Mouse (Mus musculus) cerebellum, adult 2 months (tissue): Measurements from ENCODE around the gene Trim2.

Source experiments
- CTCF ChIP-seq: fragments of 200-500 bp; IDR thresholded peaks from 2 replicates; pipeline ENCODE4 v1.5.1; 2011; ENCODE audit warnings: low read depth, mild to moderate bottlenecking, control low read depth, low read length, moderate library complexity, borderline replicate concordance; ENCODE audit not compliant: insufficient read depth
- POLR2A ChIP-seq: fragments of 200-500 bp; IDR thresholded peaks from 2 replicates; pipeline ENCODE4 v1.6.1; 2011; ENCODE audit warnings: low read length, control low read depth, borderline replicate concordance; ENCODE audit not compliant: insufficient read depth

DNA sequence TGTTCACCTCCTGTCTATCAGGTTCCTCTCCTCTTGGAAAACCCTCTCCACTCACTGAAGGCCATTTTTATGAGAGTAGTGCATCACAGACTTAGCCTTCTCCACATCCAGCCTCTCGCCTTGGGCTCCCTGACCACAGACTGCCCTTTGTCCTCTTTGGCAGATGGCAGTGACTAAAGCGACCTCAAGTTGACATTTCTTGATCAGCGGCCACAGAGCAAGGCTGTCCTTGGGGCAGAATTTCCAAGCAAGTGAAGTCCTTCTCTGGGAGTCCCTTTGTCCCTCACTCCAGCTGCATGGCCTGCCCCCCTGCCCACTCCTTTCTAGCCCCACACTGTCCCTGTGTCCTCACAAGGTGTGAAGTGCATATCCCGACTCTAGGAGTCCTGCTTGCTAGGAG is 40.7 kb upstream of the Trim2 start:
- TF ChIP-seq CTCF (no peak), POLR2A (no peak)
